Comparison of ENCODE assay signal across 8 mouse cellular contexts in genomic region chr5:146963937-146964278, GRCm38 (mm10). TPM values are rescaled to one million over a fixed set of nuclear protein-coding genes. Genes with fewer than 3 reads are reported as not detected.
DNase-seq lines count a peak whose midpoint lies in the region; ATAC-seq and TF ChIP-seq lines count a peak whose summit lies in the region.

No protein-coding gene starts in this region.

- no peaks in the 10 kb centered on the region for H3K27me3 ChIP-seq in CH12.LX (replicated peaks)

- peaks cover 8 to 27% of the 10 kb centered on the region in 2 experiments for H3K36me3 ChIP-seq in CH12.LX (replicated peaks in 1 of 2; ENCODE audit: control insufficient read depth in 1 of 2, insufficient read depth in 1 of 2, low read length in 1 of 2)

- H3K4me3 ChIP-seq in CH12.LX (replicated peaks in 1 of 3; ENCODE audit: low read depth in 2 of 3, low read length in 2 of 3, poor library complexity in 1 of 3) = peak overlapping the region in 2 of 3 experiments; percentile 93 to 94

- ATAC-seq in granulocyte monocyte progenitor cell, adult 5-6 weeks (replicated peaks; ENCODE audit: poor library complexity, severe bottlenecking) = peak; percentile 13; the same call in 1 of the 2 replicates

- peak; percentile 33 for DNase-seq in cerebellum, adult 8-10 months
- no peak for DNase-seq in cerebellum, adult 11 months
- no peak for DNase-seq in CH12.LX (ENCODE audit: extremely low read depth)
- peak; percentile 2 for DNase-seq in lung, postnatal 14 days
- no peak for DNase-seq in adrenal gland, postnatal 14 days
- DNase-seq in gastrocnemius, postnatal 4 days (ENCODE audit: low spot score in 2 of 2) = no peak
- DNase-seq in kidney, adult 18-20 months = no peak

- no peak for TF ChIP-seq RAD21 in CH12.LX (IDR thresholded peaks at IDR 0.05; ENCODE audit: low read depth, low read length)

- TF ChIP-seq POLR2A in CH12.LX (IDR thresholded peaks at IDR 0.05; ENCODE audit: low read depth, low read length) = no peak

- no peak overlapping the region for H3K27ac ChIP-seq in CH12.LX (ENCODE audit: insufficient read depth, low read depth)

- peaks cover 5 to 21% of the 10 kb centered on the region in 2 experiments for H3K4me1 ChIP-seq in CH12.LX (ENCODE audit: control insufficient read depth in 1 of 2, insufficient read depth in 2 of 2)

- peaks cover 8% of the 10 kb centered on the region for H3K79me2 ChIP-seq in CH12.LX (replicated peaks; ENCODE audit: control insufficient read depth, extremely low read depth, insufficient read depth, poor library complexity, severe bottlenecking)

- no peak for TF ChIP-seq EP300 in CH12.LX (IDR thresholded peaks at IDR 0.05; ENCODE audit: low read length)

- no peaks in the 10 kb centered on the region for H3K9me3 ChIP-seq in CH12.LX (replicated peaks; ENCODE audit: low read length)

- no peak for TF ChIP-seq CTCF in CH12.LX (conservative IDR thresholded peaks at IDR 0.05 in 1 of 2, IDR thresholded peaks at IDR 0.05 in 1 of 2; ENCODE audit: low read depth in 2 of 2, low read length in 2 of 2)

- in situ Hi-C loops in CH12.LX (cut with MboI; ENCODE audit: low pct_ligation_motif_present, low pct_unique_long_range_greater_than_20kb, low sequenced_read_pairs) = no loop called here

- peak overlapping the region; percentile 32; the same call in 1 of the 2 replicates for H3K4me2 ChIP-seq in CH12.LX (ENCODE audit: insufficient read depth, low read depth, poor library complexity, severe bottlenecking)

- dilution Hi-C loops in CH12.LX (cut with MboI; ENCODE audit: extremely low pct_ligation_motif_present, extremely low pct_unique_long_range_greater_than_20kb, low sequenced_read_pairs) = no loop called here

- peak overlapping the region; percentile 35; the same call in 1 of the 2 replicates for H3K9ac ChIP-seq in CH12.LX (ENCODE audit: insufficient read depth, low read depth)

TF ChIP-seq in CH12.LX, 34 proteins besides CTCF, POLR2A, EP300 and RAD21:
- TF ChIP-seq ZNF384 (IDR thresholded peaks at IDR 0.05; ENCODE audit: low read depth, low read length) (peak; percentile 100; the same call in 1 of the 2 replicates), MAZ (IDR thresholded peaks at IDR 0.05; ENCODE audit: low read depth, low read length) (0 out of 2 replicates have a peak, but pooled peaks have one; percentile 27), ZMIZ1 (IDR thresholded peaks at IDR 0.05; ENCODE audit: low read depth, low read length) (no peak)

RNA-seq across cellular contexts. Expression of gene Mtif3, which starts 0.3 kb away (rescaled TPM):
- total RNA-seq in CH12.LX (2012; rRNA removed) = 15.2 and 17.8 TPM in 2 replicates
- 26.7 TPM in 2 replicates for total RNA-seq in CH12.LX (2014; rRNA removed)
- polyA plus RNA-seq in CH12.LX (2012; ENCODE audit: insufficient read length, low read depth) = 24.3 and 25.6 TPM in 2 replicates
- total RNA-seq in granulocyte monocyte progenitor cell, adult 5-6 weeks (2014; fragmentation: Nextera tagmentation) = 9.5 and 11.8 TPM in 2 replicates
- 24.9 and 27.5 TPM in 2 replicates for total RNA-seq in granulocyte monocyte progenitor cell, adult 5-6 weeks (2017)
- 28.5 and 31.7 TPM in 2 replicates for total RNA-seq in adrenal gland, postnatal 14 days (2021)
- 10 to 100 TPM; 20.6 to 21.0 TPM for total RNA-seq in gastrocnemius, postnatal 4 days (2021)

RNA-seq across cellular contexts. Expression of gene Gtf3a, which starts 15.5 kb away (rescaled TPM):
- total RNA-seq in CH12.LX (2012; rRNA removed) (130 and 134 TPM in 2 replicates), CH12.LX (2014; rRNA removed) (110 and 116 TPM in 2 replicates)
- polyA plus RNA-seq in CH12.LX (2012; ENCODE audit: insufficient read length, low read depth) = 133 and 134 TPM in 2 replicates
- total RNA-seq in granulocyte monocyte progenitor cell, adult 5-6 weeks (2014; fragmentation: Nextera tagmentation) = 85.0 and 114 TPM in 2 replicates
- 126 and 134 TPM in 2 replicates for total RNA-seq in granulocyte monocyte progenitor cell, adult 5-6 weeks (2017)
- 32.3 and 34.8 TPM in 2 replicates for total RNA-seq in adrenal gland, postnatal 14 days (2021)
- total RNA-seq in gastrocnemius, postnatal 4 days (2021) = 10 to 100 TPM; 37.6 to 39.0 TPM

Comparison
In these comparisons a context has a peak if more than half of its experiments do, and no peak if none do; other contexts are left out.
1. DNase-seq: peak in cerebellum, adult 8-10 months (single experiment) and lung, postnatal 14 days (single experiment); none in cerebellum, adult 11 months (single experiment), CH12.LX (single experiment), adrenal gland, postnatal 14 days (single experiment), gastrocnemius, postnatal 4 days (0 of 2) and kidney, adult 18-20 months (single experiment).